Mouse (Mus musculus) gastrocnemius, adult 2 months (tissue): Measurements from ENCODE around the gene March5. TPM values are rescaled to one million over a fixed set of nuclear protein-coding genes. Genes with fewer than 3 reads are reported as not detected.

Source experiments
- DNase-seq: peaks from one replicate; pipeline ENCODE4 v3.0.0; 2022
- H3K27ac ChIP-seq: fragments of 200-600 bp; 2 replicates; pipeline ENCODE4 v1.8.1; 2022; ENCODE audit warnings: mild to moderate bottlenecking
- H3K4me3 ChIP-seq: fragments of 200-600 bp; 2 replicates; pipeline ENCODE4 v1.8.1; 2022; ENCODE audit warnings: mild to moderate bottlenecking, moderate library complexity
- CTCF ChIP-seq: fragments of 200-600 bp; IDR thresholded peaks from 2 replicates; pipeline ENCODE4 v1.8.1; 2022; ENCODE audit warnings: antibody characterized with exemption, mild to moderate bottlenecking, moderate library complexity
- intact Hi-C: fragments of 180-260 bp; cut with DNase I; formaldehyde crosslinking; loops from one replicate; pipeline ENCODE4 v1.15.1; 2025
- total RNA-seq, 2 experiments: library from RNA; stranded (reverse); gene quantifications; 2 replicates each; pipeline ENCODE4 v1.2.3; 2021

March5 gene
- total RNA-seq, 2 experiments from 2014 or later: 72.5 to 84.7 TPM

DNA sequence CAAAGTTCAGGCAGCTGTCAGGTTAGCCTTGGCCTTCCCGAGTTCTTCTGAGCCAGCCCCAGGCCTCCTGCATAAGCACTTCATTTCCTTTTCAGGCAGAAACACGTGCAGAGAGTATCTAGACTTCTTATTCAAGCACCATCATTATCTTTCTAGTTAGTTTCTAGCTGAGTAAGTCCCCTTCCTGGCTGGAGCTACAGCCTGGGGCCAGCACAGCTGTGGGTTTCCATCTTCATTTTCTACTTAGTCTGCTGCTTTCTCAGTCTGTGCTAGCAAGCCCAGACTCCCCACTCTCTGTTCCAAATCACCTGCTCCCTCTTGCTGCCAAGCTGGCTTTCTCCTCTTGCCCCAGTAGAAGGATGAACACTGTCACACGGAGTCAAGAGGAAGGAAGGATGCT is 39.5 kb downstream of the March5 start:
- Histone ChIP-seq H3K4me3 (no peak overlapping the region), H3K27ac (no peak overlapping the region)
- no peak for TF ChIP-seq CTCF
- no peak for DNase-seq
- intact Hi-C loops: loop anchor here (5.0 kb wide), 1 partner anchor 305 kb away; no protein-coding TSS in a partner anchor

DNA sequence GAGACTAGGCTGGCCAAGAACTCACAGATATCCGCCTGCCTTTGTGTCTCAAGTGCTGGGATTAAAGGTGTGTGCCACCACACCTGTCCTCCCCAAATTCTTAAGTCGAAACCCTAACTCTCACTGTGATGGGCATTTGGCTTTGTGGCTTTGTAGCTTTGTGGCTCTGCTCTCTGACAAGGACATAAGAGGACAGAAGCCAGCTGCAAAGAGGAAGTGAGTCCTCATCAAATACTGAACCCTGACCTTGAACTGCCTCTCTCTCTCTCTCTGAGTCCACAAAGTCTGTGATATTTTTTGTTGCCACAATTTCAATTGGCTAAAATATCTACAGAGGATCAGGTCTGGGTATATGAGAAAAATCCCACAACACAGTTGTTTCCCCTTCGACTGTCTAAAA is 40.9 kb downstream of the March5 start:
- intact Hi-C loops: loop anchor here (5.0 kb wide), 1 partner anchor 306 kb away; no protein-coding TSS in a partner anchor

DNA sequence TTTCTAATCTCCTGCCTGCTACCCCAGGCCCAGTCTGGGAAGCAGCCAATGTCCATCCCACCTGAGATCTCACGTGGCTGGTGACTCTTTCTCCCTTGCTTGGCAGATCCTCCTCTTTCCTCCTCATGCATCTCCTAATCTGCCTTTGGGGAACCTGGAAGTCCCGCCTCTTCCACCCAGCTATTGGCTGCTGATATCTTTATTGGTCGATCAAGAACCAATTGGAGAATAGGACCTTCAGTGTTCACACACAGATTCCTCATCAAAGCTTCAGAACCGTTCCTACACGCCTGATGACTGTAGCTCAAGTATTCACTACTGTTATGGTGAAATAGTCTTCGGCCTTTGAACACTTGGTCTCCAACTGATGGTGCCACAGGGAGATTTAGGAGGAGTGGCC is 44.8 kb downstream of the March5 start:
- no peak for DNase-seq
- no peak overlapping the region for H3K27ac ChIP-seq
- TF ChIP-seq CTCF: no peak
- intact Hi-C loops: no loop called here
- H3K4me3 ChIP-seq: no peak overlapping the region

More for the DNA sequence above, 40.9 kb downstream of the March5 start:
- DNase-seq: no peak
- TF ChIP-seq CTCF: no peak
- Histone ChIP-seq H3K4me3 (no peak overlapping the region), H3K27ac (no peak overlapping the region)

DNA sequence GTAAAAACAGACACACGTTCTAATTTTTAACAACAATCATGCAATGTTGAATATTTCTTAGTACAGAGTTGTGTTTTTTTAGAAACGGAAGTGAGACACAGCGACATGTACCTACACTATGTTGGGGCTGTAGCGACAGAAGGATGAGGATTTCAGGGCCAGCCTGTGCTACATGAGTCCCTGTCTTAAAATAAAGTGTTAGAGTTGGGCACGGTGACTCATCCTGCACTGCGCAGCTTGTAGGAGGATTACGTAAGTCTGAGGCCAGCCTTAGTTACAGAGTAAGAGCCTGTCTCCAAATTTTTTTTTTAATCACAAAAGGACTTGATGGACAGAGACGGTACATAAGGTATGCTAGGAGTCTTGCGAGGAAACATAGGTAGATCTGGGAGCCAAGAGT is 48.0 kb downstream of the March5 start:
- Histone ChIP-seq H3K27ac (peak overlapping the region; percentile 31; the same call in 1 of the 2 replicates), H3K4me3 (no peak overlapping the region)
- no peak for TF ChIP-seq CTCF
- intact Hi-C loops: no loop called here
- DNase-seq: no peak

DNA sequence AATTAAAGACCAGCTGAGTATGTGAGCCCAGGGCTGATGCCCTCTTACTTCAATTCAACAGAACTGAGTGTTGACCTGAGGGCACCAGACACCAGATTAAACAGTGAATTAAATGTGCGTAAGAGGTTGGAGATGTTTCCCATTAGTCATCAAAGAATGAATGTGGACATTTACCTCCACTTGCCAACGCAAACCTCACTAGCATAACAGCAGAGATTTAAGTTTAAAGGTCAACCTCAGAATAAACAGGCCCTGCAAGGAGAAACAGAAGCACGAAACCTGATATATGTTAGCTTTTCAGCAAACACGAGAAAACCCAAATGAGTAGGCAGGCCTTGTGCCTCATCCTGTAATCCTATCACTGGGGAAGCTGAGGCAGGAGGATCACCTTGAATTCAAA is 55.0 kb downstream of the March5 start:
- Histone ChIP-seq H3K27ac (peak overlapping the region; percentile 66), H3K4me3 (no peak overlapping the region)
- TF ChIP-seq CTCF: no peak
- DNase-seq: no peak
- intact Hi-C loops: loop anchor here (5.0 kb wide), 1 partner anchor 40 kb away; no protein-coding TSS in a partner anchor

DNA sequence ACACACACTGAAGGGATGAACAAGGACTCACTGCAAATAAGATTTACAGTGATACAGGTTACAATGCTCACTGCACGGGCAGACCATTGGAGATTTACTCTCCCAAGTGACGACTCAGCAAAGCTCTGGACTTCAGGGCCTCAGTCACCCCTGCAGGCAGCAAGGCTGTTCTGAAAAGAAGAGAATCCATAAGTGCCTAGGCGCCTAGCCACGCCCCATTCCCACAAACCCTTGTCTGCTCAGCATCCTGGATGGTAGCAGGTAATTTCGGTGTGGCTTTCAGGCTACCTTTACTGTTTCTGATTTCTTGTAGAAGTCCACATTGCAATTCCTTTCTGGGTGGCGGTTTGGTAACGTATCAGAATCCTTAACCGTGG is 56.2 kb downstream of the March5 start:
- TF ChIP-seq CTCF: no peak
- no peak for DNase-seq
- Histone ChIP-seq H3K27ac (peak overlapping the region; percentile 48), H3K4me3 (peak overlapping the region; percentile 36)
- intact Hi-C loops: loop anchor here (5.0 kb wide), 1 partner anchor 41 kb away; no protein-coding TSS in a partner anchor

DNA sequence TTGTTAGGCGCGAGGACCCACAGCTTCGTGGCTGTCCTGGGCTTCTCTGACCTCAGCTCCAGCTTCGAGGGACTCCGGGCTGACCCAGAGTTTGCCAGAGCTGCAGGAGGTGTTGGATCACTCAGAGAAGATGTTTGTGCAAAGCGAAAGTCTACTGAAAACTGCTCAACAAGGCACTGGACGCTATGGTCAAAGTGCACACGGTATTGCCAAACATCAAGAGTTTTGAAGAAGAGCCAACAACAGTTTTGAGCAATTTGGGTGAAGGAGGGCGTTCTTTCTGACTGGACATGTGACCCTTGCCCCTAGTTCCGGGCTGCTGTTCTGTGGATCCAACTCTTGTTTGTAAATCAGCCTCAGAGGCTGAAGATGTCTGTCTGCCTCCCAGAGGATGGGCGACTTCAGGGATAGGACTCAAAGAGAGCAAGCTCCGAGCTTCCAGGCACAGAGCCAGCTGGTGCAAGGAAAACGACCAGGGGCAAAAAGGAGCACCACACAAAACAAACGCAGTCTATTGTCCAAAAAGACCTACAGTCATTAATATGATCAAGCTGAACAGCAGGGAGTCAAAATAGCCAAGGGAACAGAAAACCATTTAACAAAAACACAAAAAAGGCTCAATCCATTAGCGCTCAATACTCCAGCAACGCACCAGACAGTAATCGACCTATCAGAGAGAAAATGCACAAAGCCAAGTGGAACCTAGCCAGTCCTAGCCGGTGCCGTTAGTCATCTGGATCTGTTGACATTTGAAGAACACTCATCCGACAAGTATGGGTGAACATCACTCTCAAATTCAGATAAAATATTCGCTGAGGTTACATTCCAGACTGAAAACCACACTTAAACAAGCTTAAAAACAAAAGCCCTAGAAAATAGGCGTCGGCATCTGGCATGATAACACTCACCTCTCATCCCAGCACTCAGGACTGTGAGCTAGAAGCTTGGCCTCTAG is 56.9 kb downstream of the March5 start:
- TF ChIP-seq CTCF: no peak
- Histone ChIP-seq H3K4me3 (peak overlapping the region; percentile 36), H3K27ac (peak overlapping the region; percentile 48)
- DNase-seq: peak; percentile 48
- intact Hi-C loops: loop anchor here (5.0 kb wide), 1 partner anchor 42 kb away; no protein-coding TSS in a partner anchor

DNA sequence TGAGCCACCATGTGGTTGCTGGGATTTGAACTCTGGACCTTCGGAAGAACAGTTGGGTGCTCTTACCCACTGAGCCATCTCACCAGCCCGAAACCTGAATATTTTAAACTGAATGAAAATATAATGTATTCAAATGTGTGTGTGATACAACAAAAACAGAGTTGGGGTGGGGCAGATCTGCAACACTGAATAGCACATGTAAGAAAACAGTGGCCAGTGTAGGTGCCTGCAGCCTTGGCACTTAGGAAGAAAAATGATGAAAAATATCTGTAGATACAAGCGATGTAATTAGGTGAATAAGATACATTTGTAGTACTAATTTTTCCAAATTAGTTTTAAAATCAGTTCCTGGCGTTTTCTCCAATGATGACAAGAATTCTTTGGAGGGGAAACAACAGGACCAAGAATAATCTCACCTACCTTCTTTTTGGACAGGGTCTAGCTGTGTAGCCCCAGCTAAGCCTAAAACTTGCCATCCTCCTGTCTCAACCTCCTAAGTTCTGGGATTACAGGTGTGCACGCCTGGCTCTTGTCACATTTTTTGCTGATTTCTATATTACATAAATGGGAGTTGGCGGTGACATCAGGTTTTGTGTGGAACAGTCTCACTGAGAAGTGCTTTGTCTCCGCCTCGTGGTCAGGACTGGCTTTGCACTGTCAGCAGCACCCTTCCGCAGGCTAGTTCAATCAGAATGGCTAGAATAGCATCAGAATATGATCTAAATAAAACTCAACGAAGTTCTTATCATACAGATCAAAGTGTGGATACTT is 58.2 kb downstream of the March5 start:
- Histone ChIP-seq H3K4me3 (peak overlapping the region; percentile 30; the same call in 1 of the 2 replicates), H3K27ac (peak overlapping the region; percentile 55)
- peak; percentile 91 for DNase-seq
- peak; percentile 98 for TF ChIP-seq CTCF
- intact Hi-C loops: loop anchor here (1.0 to 5.0 kb wide), 2 partner anchors 112 to 215 kb away; partner anchors contain the start of gene Kif11

DNA sequence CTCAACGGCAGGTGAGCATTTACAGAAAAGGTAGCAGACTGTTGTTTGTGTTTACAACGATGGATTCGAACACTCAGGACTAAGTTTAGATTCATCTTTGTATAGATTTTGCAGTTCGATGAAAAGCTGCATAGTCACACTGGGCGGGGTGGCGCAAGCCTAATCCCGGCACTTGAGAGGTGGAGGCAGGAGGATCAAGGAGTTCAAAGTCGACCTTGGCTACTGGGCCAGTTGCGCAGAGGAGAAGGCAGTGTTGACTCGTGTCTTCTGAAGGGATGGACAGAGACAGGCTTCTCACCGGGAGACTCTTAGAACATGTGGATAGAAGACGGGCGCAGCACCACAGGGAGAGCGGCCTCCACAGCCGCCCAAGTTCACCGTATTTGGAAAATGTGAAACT is 61.8 kb downstream of the March5 start:
- no peak for TF ChIP-seq CTCF
- H3K27ac ChIP-seq: no peak overlapping the region
- DNase-seq: no peak
- intact Hi-C loops: loop anchor here (5.0 kb wide), 1 partner anchor 108 kb away; the partner anchor contains the start of gene Kif11
- no peak overlapping the region for H3K4me3 ChIP-seq

Other genes starting within 250 kb of the March5 start
- gene Cpeb3, start 1.1 kb downstream of the March5 start, total RNA-seq: 10 to 100 TPM; 56.0 to 64.8 TPM
- gene Ide, start 130.3 kb downstream of the March5 start, total RNA-seq: 100 to 1,000 TPM; 104 to 158 TPM
- gene Kif11, start 168.9 kb downstream of the March5 start, total RNA-seq: under 1 TPM; 0.15 to 0.20 TPM
- gene Hhex, start 227.3 kb downstream of the March5 start, total RNA-seq: 1 to 10 TPM in 1 of 2 experiments, under 1 TPM in 1; 0.84 to 1.3 TPM